Mouse (Mus musculus): ENCODE data around the gene Tgm1.
A peak's percentile ranks its signal among the peaks of the same experiment; 100 is the strongest.

Tgm1 gene

GRCm38 (mm10) chr14:55713729-55714122, at the start of gene Tgm1:
TSS of gene Tgm1 (minus strand) at chr14:55713926.
- TF ChIP-seq GATA4 (IDR thresholded peaks at IDR 0.05; ENCODE audit: insufficient replicate concordance, low read length) = no peak

- TF ChIP-seq GATA4 (IDR thresholded peaks at IDR 0.05; ENCODE audit: insufficient replicate concordance, low read length) = no peak
Measured at GRCm38 (mm10) chr14:55763166-55763565, 49.4 kb upstream of the Tgm1 start.

- no peak for TF ChIP-seq GATA4 (IDR thresholded peaks at IDR 0.05; ENCODE audit: insufficient replicate concordance, low read length)
Measured at GRCm38 (mm10) chr14:55762001-55762821, 48.5 kb upstream of the Tgm1 start.

GRCm38 (mm10) chr14:55761163-55761562, 47.4 kb upstream of the Tgm1 start, which contains the start of gene Ltb4r2:
TSS of gene Ltb4r2 (plus strand) at chr14:55761428.
- no peak for TF ChIP-seq GATA4 (IDR thresholded peaks at IDR 0.05; ENCODE audit: insufficient replicate concordance, low read length)

GRCm38 (mm10) chr14:55758363-55758784, 44.6 kb upstream of the Tgm1 start, which contains the start of gene Cideb:
TSS of gene Cideb (minus strand) at chr14:55758458.
- no peak for TF ChIP-seq GATA4 (IDR thresholded peaks at IDR 0.05; ENCODE audit: insufficient replicate concordance, low read length)

GRCm38 (mm10) chr14:55757566-55757965, 43.8 kb upstream of the Tgm1 start:
- no peak for TF ChIP-seq GATA4 (IDR thresholded peaks at IDR 0.05; ENCODE audit: insufficient replicate concordance, low read length)

- no peak for TF ChIP-seq GATA4 (IDR thresholded peaks at IDR 0.05; ENCODE audit: insufficient replicate concordance, low read length)
Measured at GRCm38 (mm10) chr14:55747051-55747847, 33.5 kb upstream of the Tgm1 start.

GRCm38 (mm10) chr14:55745861-55746237, 32.1 kb upstream of the Tgm1 start:
- no peak for TF ChIP-seq GATA4 (IDR thresholded peaks at IDR 0.05; ENCODE audit: insufficient replicate concordance, low read length)

- TF ChIP-seq GATA4 (IDR thresholded peaks at IDR 0.05; ENCODE audit: insufficient replicate concordance, low read length) = peak; percentile 73; the same call in 1 of the 2 replicates
Measured at GRCm38 (mm10) chr14:55745180-55745860, 31.6 kb upstream of the Tgm1 start, which contains the start of the genes Dhrs1 and Nop9. TSS of gene Dhrs1 (minus strand) at chr14:55745690. TSS of gene Nop9 (plus strand) at chr14:55745693.

- no peak for TF ChIP-seq GATA4 (IDR thresholded peaks at IDR 0.05; ENCODE audit: insufficient replicate concordance, low read length)
Measured at GRCm38 (mm10) chr14:55743711-55744110, 30.0 kb upstream of the Tgm1 start.

GRCm38 (mm10) chr14:55737086-55737687, 23.5 kb upstream of the Tgm1 start:
- no peak for TF ChIP-seq GATA4 (IDR thresholded peaks at IDR 0.05; ENCODE audit: insufficient replicate concordance, low read length)

GRCm38 (mm10) chr14:55735758-55736157, 22.0 kb upstream of the Tgm1 start:
- TF ChIP-seq GATA4 (IDR thresholded peaks at IDR 0.05; ENCODE audit: insufficient replicate concordance, low read length) = no peak

GRCm38 (mm10) chr14:55735334-55735733, 21.6 kb upstream of the Tgm1 start:
- TF ChIP-seq GATA4 (IDR thresholded peaks at IDR 0.05; ENCODE audit: insufficient replicate concordance, low read length) = no peak

- TF ChIP-seq GATA4 (IDR thresholded peaks at IDR 0.05; ENCODE audit: insufficient replicate concordance, low read length) = no peak
Measured at GRCm38 (mm10) chr14:55734869-55735268, 21.1 kb upstream of the Tgm1 start.

- no peak for TF ChIP-seq GATA4 (IDR thresholded peaks at IDR 0.05; ENCODE audit: insufficient replicate concordance, low read length)
Measured at GRCm38 (mm10) chr14:55733889-55734288, 20.2 kb upstream of the Tgm1 start.
